Mouse (Mus musculus) thymus, postnatal 14 days (tissue): ENCODE measurements around the gene Gtpbp3.

Experiments used
- DNase-seq: peaks from one replicate; pipeline ENCODE4 v3.0.0; 2021

The Gtpbp3 gene

GRCm38 (mm10) chr8:71470146-71470912 lies 17.6 kb upstream of the Gtpbp3 start:
- no peak for DNase-seq

GRCm38 (mm10) chr8:71470913-71471255 lies 17.0 kb upstream of the Gtpbp3 start:
- DNase-seq = no peak

GRCm38 (mm10) chr8:71471861-71472260 lies 16.0 kb upstream of the Gtpbp3 start:
- no peak for DNase-seq

- no peak for DNase-seq
Measured at GRCm38 (mm10) chr8:71472601-71473386, 15.1 kb upstream of the Gtpbp3 start.

GRCm38 (mm10) chr8:71474344-71474743 lies 13.6 kb upstream of the Gtpbp3 start:
- no peak for DNase-seq

GRCm38 (mm10) chr8:71474785-71475701 lies 12.9 kb upstream of the Gtpbp3 start:
- no peak for DNase-seq

DNA sequence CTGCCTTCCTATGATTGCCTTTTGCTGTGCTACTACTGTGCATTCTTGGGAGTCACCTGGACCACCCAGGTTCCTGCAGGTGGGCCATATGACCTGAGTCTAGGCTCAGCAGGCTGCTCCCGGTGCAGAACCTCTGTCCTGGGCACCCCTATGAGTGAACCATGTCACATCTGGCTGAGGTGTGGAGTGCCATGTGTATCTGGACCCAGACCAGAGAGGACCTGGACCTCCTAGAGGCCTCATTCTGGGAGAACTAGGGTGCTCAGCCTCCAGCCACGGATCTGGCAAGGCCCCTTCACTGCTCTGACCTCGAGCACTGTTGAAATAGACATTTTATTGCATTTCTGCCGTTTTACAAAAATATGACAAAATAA lies 12.2 kb upstream of the Gtpbp3 start:
- DNase-seq = no peak

- DNase-seq = peak; percentile 88
Measured at GRCm38 (mm10) chr8:71476099-71476940, 11.6 kb upstream of the Gtpbp3 start.

DNA sequence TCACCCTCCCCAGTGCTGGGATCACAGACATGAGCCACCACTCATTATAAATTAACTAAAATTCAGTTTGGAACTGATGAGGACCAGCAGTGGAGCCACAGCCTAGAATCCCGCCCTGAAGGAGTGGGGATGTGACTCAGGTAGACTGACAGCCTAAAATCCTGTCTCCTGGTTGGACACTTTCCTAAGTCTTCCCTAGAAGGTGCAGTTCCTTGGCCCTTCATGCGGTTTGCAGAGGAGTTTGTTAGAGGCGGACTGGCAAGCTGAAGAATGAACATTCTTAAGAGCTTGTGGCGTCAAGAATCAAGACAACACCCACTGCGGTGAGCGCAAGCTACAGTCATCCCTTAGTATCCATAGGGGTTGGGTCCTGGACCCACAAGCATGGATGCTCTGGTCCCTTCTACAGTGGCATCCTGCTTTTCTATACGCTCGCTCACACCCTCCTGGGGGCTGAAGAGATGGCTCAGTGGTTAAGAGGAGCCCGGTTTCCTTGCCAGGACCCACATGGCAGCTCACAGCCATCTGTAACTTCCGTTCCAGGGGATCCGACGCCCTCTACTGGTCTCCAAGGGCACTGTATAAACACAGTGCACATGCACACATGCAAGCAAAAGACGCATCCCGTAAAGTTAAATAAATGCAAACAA lies 10.6 kb upstream of the Gtpbp3 start:
- peak; percentile 51 for DNase-seq

DNA sequence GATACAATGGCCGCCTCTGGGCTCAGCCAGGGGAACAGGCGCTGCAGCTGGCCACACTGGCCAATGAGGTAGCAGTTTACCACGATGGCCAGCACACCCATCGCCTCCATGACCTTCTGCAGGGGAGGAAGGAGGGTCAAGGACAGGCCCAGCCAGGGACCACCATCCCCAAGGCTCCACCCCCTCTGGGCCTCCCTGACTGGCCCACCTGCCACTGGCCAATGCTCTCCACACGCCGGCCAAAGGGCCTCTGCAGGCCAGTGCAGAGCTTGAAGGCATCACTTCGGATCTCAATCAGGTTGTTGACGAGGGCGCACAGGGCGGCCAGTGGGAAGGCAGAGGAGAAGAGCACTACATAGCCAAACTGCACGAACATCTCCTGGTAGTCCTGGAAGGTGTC lies 9.0 kb upstream of the Gtpbp3 start:
- no peak for DNase-seq

- peak; percentile 71 for DNase-seq
Measured at GRCm38 (mm10) chr8:71483932-71484331, 4.0 kb upstream of the Gtpbp3 start.

DNA sequence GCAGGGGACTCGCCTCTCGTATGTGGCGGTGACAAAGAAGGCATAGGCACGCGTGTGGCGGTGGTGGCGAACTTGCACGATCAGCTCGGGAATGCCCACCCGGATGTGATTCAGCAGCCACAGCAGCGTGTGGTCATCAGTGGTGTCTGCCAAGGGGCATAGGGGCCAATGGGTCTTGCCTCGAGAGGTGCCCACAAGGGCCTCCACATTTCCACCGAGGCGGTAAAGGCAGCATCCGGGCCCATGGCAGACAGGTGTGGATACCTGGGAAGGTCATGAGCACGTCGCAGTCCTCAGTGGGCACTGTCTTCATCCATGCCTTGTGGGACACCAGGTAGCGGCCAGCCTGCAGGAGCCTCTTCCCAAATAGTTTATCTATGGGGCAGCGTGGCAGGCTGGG lies 3.2 kb upstream of the Gtpbp3 start:
- DNase-seq = no peak

DNA sequence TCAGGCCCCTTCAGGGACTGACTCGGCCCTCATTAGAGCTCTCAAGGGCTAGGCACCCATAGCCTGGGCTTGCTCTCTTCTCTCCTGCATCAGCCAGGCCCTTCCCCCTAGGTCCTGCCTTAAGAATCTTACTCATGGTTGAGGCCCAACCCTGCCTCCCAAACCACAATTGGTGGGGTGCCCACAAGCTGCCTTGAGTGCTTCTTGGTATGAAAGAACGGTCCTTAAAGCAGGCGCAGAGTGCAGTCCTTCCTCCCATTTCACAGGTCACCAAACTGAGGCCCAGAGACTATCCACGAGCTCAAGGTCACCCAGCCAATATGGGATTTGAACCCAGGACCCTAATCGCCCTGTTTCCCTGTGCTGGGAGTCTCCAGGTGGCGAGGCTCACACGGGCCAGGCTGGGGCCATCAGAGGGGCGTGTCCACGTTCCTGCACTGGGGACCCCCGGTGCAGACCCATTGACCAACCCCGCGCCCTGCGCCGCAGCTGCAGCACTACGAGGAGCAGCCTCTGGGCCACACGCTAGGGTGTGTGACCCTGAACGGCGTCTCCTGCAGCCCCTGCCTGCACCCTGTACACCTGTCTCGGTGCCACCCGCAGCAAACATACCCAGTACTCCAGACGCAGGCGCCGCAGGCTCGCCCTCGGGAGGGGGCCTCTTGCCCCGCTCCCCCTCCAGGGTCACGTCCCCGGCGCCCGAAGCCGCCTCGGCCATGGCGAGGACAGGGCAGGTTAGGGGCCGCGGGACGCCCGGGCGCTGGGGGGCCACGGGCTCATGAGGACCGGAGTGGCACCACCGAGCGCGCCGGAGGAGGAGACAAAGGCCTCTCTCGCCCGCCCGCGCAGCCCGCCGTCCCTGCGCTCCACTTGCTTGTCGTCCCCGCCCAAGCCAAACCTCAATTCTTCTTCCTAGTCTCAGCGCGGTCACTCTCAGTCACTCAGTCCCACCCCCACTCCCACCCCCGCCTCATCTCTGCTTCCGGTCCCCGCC lies 2.5 kb upstream of the Gtpbp3 start, which contains the start of gene Ano8:
Gene Ano8, minus strand, starts transcription at position 822 of the 994 bp plus-strand sequence.
- peak; percentile 86 for DNase-seq

- DNase-seq = no peak
Measured at GRCm38 (mm10) chr8:71486136-71486529, 1.8 kb upstream of the Gtpbp3 start.

- peak; percentile 91 for DNase-seq
Measured at GRCm38 (mm10) chr8:71488454-71488853, 551 bp downstream of the Gtpbp3 start.

DNA sequence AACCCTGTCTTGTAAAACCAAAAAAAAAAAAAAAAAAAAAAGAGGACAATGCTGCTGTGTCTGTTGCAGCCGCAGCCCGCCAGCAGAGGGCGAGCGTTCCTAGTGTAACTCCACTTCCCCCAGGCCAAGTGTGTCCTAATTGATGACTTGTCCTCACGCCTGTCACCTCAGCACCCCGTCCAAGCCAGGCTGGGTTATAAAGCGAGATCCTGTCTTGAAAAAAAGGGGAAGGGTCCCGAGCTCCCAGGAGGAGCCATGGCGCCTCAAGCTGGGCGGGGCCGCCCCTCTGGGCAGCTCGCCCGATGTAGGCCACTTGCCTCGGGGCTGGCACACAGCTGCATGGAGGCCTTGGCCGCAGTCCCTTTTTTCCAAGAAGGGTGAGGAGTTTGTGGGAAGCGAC lies 7.1 kb downstream of the Gtpbp3 start:
- DNase-seq = peak; percentile 85

DNA sequence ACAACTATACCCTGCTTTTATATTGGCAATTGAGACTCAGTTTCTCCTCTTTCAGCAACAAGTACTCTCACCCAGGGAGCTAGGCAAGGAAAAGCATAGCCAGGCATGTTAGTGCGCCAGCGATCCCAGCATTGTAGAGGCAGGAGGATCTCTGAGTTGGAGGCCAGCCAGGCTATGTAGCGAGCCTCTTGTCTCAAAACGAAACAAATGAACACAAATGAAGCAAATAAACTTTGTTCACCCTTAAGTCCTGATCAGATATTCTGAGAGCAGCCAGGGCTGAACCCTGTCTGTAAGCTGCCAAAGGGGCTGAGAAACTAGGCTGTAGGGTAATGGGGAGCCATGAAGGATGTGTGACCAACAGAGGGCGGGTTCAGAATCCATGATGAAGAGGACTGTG lies 7.9 kb downstream of the Gtpbp3 start:
- DNase-seq = no peak

GRCm38 (mm10) chr8:71496481-71496880 lies 8.6 kb downstream of the Gtpbp3 start:
- DNase-seq = no peak

DNA sequence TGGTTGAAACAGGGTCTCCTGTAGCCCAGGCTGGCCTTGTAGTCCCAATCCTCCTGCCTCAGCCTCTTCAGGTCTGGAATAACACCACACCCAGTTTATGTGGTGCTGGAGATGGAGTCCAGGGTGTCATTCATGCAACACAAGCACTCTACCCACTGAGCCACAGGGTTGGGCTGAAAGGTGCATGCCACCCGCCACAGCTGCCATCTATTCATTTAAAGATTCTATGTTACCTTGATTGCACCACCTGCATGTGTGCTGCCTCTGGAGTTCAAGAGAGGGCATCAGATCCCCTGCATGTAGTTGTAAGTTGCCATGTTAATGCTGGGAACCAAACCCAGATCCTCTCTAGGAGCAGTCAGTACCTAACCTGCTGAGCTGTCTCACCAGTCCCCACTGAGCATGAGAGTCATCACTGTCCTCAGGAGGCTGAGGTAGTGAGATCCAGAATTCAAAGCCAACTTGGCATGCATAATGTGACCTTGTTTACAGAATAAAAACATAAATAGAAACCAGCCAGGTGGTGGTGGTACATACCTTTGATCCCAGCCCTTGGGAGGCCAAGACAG lies 9.3 kb downstream of the Gtpbp3 start:
- no peak for DNase-seq

GRCm38 (mm10) chr8:71497881-71498501 lies 10.1 kb downstream of the Gtpbp3 start:
- DNase-seq = no peak
